Mouse (Mus musculus) limb, embryonic 10.5 days (tissue): Measurements from ENCODE around the gene Olfr1356. TPM values are rescaled to one million over a fixed set of nuclear protein-coding genes. Genes with fewer than 3 reads are reported as not detected.
"Not testable (repeated sequence)": the region's sequence is repeated elsewhere in the genome, so short reads cannot be mapped to it uniquely, and the experiment has no call there.

Experiments
- DNase-seq: peaks from one replicate; pipeline ENCODE4 v3.0.0-alpha.2; 2017; ENCODE audit warnings: low spot score
- H3K27ac ChIP-seq: fragments of 300-500 bp; sonication (generic); 2 replicates; pipeline ENCODE4 v1.5.1; 2016; ENCODE audit warnings: mild to moderate bottlenecking
- H3K27me3 ChIP-seq: fragments of 300-500 bp; sonication (generic); 2 replicates; pipeline ENCODE4 v1.6.1; 2016; ENCODE audit warnings: low read depth, mild to moderate bottlenecking; ENCODE audit not compliant: poor library complexity, severe bottlenecking
- H3K36me3 ChIP-seq: fragments of 300-500 bp; sonication (generic); 2 replicates; pipeline ENCODE4 v1.6.1; 2016; ENCODE audit warnings: mild to moderate bottlenecking, moderate library complexity
- H3K4me1 ChIP-seq: fragments of 300-500 bp; sonication (generic); 2 replicates; pipeline ENCODE4 v1.6.1; 2016
- H3K4me3 ChIP-seq: fragments of 300-500 bp; sonication (generic); 2 replicates; pipeline ENCODE4 v1.5.1; 2016; ENCODE audit warnings: mild to moderate bottlenecking, moderate library complexity
- H3K9me3 ChIP-seq: fragments of 300-500 bp; sonication (generic); replicated peaks from 2 replicates; pipeline ENCODE4 v1.6.1; 2016; ENCODE audit warnings: mild to moderate bottlenecking
- WGBS: fragments of 180-500 bp; shearing (Covaris S2); methylation state at CpG from one replicate; pipeline ENCODE4 v1.1.7; 2016; 5-methylcytosine and 5-hydroxymethylcytosine counted together
- polyA plus RNA-seq: library from polyadenylated mRNA; unstranded; fragments of >200 nt; fragmentation: Nextera tagmentation; extraction: Ambion mirVana; gene quantifications from 2 replicates; pipeline ENCODE4 v1.2.1, GENCODE M21; 2016

Olfr1356 gene
- polyA plus RNA-seq, result not detected in 2 replicates

DNA sequence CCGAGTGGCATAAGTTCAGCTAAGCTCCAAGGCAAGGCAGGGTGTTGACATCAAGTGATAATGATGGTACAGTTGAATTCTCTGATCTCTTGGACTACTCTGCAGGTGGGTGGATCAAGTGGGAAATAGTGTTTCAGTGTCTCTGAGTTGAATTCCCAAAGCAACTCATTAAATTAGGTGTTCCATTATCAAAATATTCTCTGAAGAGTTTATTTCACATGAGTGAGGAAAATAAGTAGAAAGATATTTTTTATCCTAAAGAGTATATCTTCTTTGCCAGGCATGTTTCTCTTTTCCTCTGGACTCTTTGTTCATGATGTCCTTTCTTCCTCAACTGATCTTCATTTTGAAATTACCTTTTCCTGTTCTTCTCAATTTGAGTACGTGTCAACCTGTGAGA is at the start of gene Olfr1356:
Olfr1356 (minus strand) TSS at position 101 of the 400 bp plus-strand sequence.
- Histone ChIP-seq H3K27me3 (no peaks in the 10 kb centered on the region), H3K4me1 (no peaks in the 10 kb centered on the region), H3K36me3 (no peaks in the 10 kb centered on the region), H3K9me3 (no peaks in the 10 kb centered on the region), H3K27ac (no peak within 1 kb of the TSS), H3K4me3 (no peak within 1 kb of the TSS)
- WGBS, result 90% methylated on average over 2 of the region's 2 CpGs
- DNase-seq, result no peak

DNA sequence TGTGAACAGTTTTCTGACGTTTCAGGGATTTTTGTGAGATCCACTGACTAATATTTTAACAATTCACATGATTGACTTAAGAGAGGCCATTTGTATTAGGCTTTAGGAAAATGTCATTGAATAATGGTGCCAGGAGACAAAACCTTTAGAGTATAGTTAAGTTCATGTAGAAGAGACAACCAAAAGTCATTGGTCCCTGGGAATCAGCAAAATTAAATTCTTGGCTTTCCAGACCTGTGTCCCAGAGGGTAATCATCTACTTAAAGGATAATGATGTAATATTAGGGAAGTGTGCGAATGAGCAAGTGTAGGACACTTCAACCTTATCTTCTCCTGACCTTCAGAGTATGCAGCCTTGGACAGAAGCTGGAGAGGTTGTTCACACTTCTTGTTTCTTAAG is 23.3 kb upstream of the Olfr1356 start, which contains the start of gene Olfr1355:
Olfr1355 (plus strand) TSS at position 301 of the 400 bp plus-strand sequence.
- 79% methylated on average over 2 of the region's 2 CpGs for WGBS
- Histone ChIP-seq H3K36me3 (no peaks in the 10 kb centered on the region), H3K9me3 (no peaks in the 10 kb centered on the region), H3K27me3 (no peaks in the 10 kb centered on the region), H3K4me3 (no peak within 1 kb of the TSS), H3K27ac (no peak within 1 kb of the TSS), H3K4me1 (no peaks in the 10 kb centered on the region)
- DNase-seq, result no peak

GRCm38 (mm10) chr10:78840456-78840855 is 11.5 kb downstream of the Olfr1356 start:
- H3K36me3 ChIP-seq, H3K27me3 ChIP-seq, H3K9me3 ChIP-seq, H3K4me3 ChIP-seq, H3K27ac ChIP-seq, DNase-seq, H3K4me1 ChIP-seq: not testable (repeated sequence)
- WGBS, result 94% methylated on average over 12 of the region's 12 CpGs

- Histone ChIP-seq H3K4me1 (no peaks in the 10 kb centered on the region), H3K27ac (no peak overlapping the region), H3K9me3 (no peaks in the 10 kb centered on the region), H3K4me3 (no peak overlapping the region), H3K36me3 (no peaks in the 10 kb centered on the region), H3K27me3 (no peaks in the 10 kb centered on the region)
- no peak for DNase-seq
- WGBS, result 76% methylated on average over 6 of the region's 6 CpGs
These were observed 39.5 kb downstream of the Olfr1356 start for GRCm38 (mm10) chr10:78812358-78813060.

DNA sequence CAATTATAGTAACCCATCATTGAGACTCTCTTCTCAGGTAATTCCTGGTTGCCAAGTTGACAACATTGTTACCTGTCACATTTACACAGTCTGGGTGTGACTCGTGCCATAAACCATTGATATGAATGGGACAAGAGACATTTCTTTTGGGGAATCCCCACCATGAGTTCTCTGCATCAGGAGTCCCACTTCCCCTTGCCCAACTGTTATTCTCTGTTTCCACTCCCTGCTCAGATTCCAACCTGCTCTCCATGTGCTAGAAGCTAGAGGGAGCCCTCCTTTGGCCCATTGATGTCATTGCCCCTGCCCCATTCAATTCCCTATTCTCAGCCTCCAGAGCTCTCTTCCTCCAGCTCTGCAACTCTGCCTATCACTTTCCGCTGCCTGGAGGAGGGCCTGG is 50.5 kb downstream of the Olfr1356 start:
- Histone ChIP-seq H3K4me1 (no peaks in the 10 kb centered on the region), H3K27me3 (no peaks in the 10 kb centered on the region), H3K27ac (no peak overlapping the region), H3K4me3 (no peak overlapping the region), H3K36me3 (no peaks in the 10 kb centered on the region), H3K9me3 (no peaks in the 10 kb centered on the region)
- 78% methylated on average over 2 of the region's 2 CpGs for WGBS
- DNase-seq, result no peak

Other genes starting within 250 kb of the Olfr1356 start
- gene Olfr1357, start 234.1 kb downstream of the Olfr1356 start, polyA plus RNA-seq, result not detected in 2 replicates
- 0.06 TPM in 1 of 2 replicates, not detected in the other for gene Casp14, start 133.9 kb downstream of the Olfr1356 start, polyA plus RNA-seq
- gene Ccdc105, start 99.1 kb downstream of the Olfr1356 start, polyA plus RNA-seq, result 0.14 and 0.20 TPM in 2 replicates
- gene Slc1a6, start 71.7 kb downstream of the Olfr1356 start, polyA plus RNA-seq, result 0.49 and 1.1 TPM in 2 replicates
- not detected in 2 replicates for gene Olfr1355, start 23.4 kb upstream of the Olfr1356 start, polyA plus RNA-seq
- gene Olfr1354, start 61.0 kb upstream of the Olfr1356 start, polyA plus RNA-seq, result not detected in 2 replicates
- gene Olfr8, start 98.5 kb upstream of the Olfr1356 start, polyA plus RNA-seq, result not detected in 2 replicates
- not detected in 2 replicates for gene Olfr1353, start 111.1 kb upstream of the Olfr1356 start, polyA plus RNA-seq
- gene Olfr1352, start 128.9 kb upstream of the Olfr1356 start, polyA plus RNA-seq, result not detected in 2 replicates
- gene Olfr1351, start 160.3 kb upstream of the Olfr1356 start, polyA plus RNA-seq, result not detected in 2 replicates
- 0.14 TPM in 1 of 2 replicates, not detected in the other for gene Olfr57, start 176.6 kb upstream of the Olfr1356 start, polyA plus RNA-seq
- 28.8 and 37.2 TPM in 2 replicates for gene 2610008E11Rik, start 245.4 kb upstream of the Olfr1356 start, polyA plus RNA-seq